8 mouse cellular contexts compared by ENCODE assay signal in the genomic region with DNA sequence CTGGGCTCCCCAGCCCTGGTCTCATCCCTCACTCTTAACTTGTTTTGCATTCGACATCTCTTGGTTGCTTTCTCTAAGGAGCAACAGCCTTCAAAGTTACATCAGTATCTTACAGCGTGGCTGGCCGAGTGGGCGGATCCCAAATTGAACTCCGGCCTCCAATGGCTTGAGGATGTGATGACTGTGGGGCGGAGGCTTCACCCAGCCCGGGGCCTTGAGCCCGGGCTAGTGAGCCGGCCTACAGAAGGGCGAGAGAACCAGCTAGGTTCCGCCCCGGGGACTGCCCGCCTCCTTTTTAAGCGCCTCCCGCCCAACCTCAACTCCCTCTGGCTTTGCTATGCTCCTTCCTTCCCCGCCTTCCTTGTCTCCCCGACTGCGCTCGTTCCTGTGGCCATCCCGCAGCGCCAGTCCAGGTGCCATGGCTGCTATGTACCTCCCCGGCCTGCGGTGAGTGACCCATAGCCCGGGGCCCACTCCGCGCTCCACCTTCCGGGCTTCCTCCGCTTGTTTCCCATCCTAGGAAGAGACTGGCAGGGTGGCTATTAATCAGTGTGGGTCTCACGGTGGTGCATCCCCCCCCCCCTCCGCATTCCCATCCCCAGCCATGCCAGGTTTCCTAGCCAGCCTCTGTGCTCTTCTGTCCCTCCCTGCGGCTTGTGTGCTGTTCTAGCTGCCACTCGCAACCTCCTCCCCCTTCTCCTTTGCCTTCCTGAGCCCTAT. TPM values are rescaled to one million over a fixed set of nuclear protein-coding genes. Genes with fewer than 3 reads are reported as not detected.
DNase-seq lines count a peak whose midpoint lies in the region; ATAC-seq and TF ChIP-seq lines count a peak whose summit lies in the region.

Pck2 (plus strand) TSS at position 200 of the 720 bp plus-strand sequence.

- DNase-seq in ES-CJ7 (ENCODE audit: low read depth, low spot score): peak; percentile 94
- peak; percentile 89 for DNase-seq in c-Kit-positive CD71-positive TER-119-negative erythroid progenitor cells, embryonic 14.5 days (ENCODE audit: low read depth)
- peak; percentile 90 to 94 for DNase-seq in kidney, postnatal 36 days
- DNase-seq in liver, postnatal 0 days: peak; percentile 92
- DNase-seq in testis, postnatal 10 days (ENCODE audit: low spot score): peak; percentile 85

- H3K9me3 ChIP-seq in forebrain, embryonic 12.5 days: no peaks in the 10 kb centered on the region
- no peaks in the 10 kb centered on the region for H3K9me3 ChIP-seq in heart, embryonic 16.5 days (replicated peaks; ENCODE audit: control insufficient read depth, low read length)
- no peaks in the 10 kb centered on the region for H3K9me3 ChIP-seq in liver, postnatal 0 days (ENCODE audit: low read length)
- H3K9me3 ChIP-seq in neural tube, embryonic 13.5 days: no peaks in the 10 kb centered on the region

- ATAC-seq in forebrain, embryonic 12.5 days (ENCODE audit: low FRiP score): peak; percentile 84
- peak; percentile 92 for ATAC-seq in heart, embryonic 16.5 days (replicated peaks; ENCODE audit: extremely low read depth, insufficient read depth, low FRiP score)
- ATAC-seq in liver, postnatal 0 days: peak; percentile 91
- peak; percentile 91 for ATAC-seq in neural tube, embryonic 13.5 days (ENCODE audit: low read depth)

- H3K27me3 ChIP-seq in forebrain, embryonic 12.5 days: 0 out of 2 replicates have a peak, but pooled peaks cover 3% of the 10 kb centered on the region
- no peaks in the 10 kb centered on the region for H3K27me3 ChIP-seq in heart, embryonic 16.5 days (ENCODE audit: control insufficient read depth, insufficient read depth, low read length)
- no peaks in the 10 kb centered on the region for H3K27me3 ChIP-seq in liver, postnatal 0 days (ENCODE audit: insufficient read depth, low read length)
- H3K27me3 ChIP-seq in neural tube, embryonic 13.5 days: no peaks in the 10 kb centered on the region

- H3K4me2 ChIP-seq in forebrain, embryonic 12.5 days: peak within 1 kb of the TSS; percentile 90
- peak within 1 kb of the TSS; percentile 81 for H3K4me2 ChIP-seq in heart, embryonic 16.5 days (ENCODE audit: low read depth, low read length)
- H3K4me2 ChIP-seq in liver, postnatal 0 days (ENCODE audit: low read depth, low read length): peak within 1 kb of the TSS; percentile 87
- H3K4me2 ChIP-seq in neural tube, embryonic 13.5 days: peak within 1 kb of the TSS; percentile 84

- H3K4me3 ChIP-seq in forebrain, embryonic 12.5 days (replicated peaks): peak within 1 kb of the TSS; percentile 57
- H3K4me3 ChIP-seq in heart, embryonic 16.5 days (ENCODE audit: low read length): peak within 1 kb of the TSS; percentile 73
- H3K4me3 ChIP-seq in liver, postnatal 0 days (ENCODE audit: low read depth, low read length): peak within 1 kb of the TSS; percentile 78
- peak within 1 kb of the TSS; percentile 55 for H3K4me3 ChIP-seq in neural tube, embryonic 13.5 days

- peak within 1 kb of the TSS; percentile 72 for H3K9ac ChIP-seq in forebrain, embryonic 12.5 days
- peak within 1 kb of the TSS; percentile 78 for H3K9ac ChIP-seq in heart, embryonic 16.5 days (ENCODE audit: low read length)
- H3K9ac ChIP-seq in liver, postnatal 0 days (replicated peaks): peak within 1 kb of the TSS; percentile 83
- H3K9ac ChIP-seq in neural tube, embryonic 13.5 days: peak within 1 kb of the TSS; percentile 86

- TF ChIP-seq EP300 in liver, postnatal 0 days (IDR thresholded peaks at IDR 0.05; ENCODE audit: low read depth): peak; percentile 60; the same call in 1 of the 2 replicates

- H3K4me1 ChIP-seq in forebrain, embryonic 12.5 days: peaks cover 19% of the 10 kb centered on the region
- H3K4me1 ChIP-seq in heart, embryonic 16.5 days (ENCODE audit: control insufficient read depth, insufficient read depth, low read length): peaks cover 7% of the 10 kb centered on the region
- H3K4me1 ChIP-seq in liver, postnatal 0 days (ENCODE audit: insufficient read depth): peaks cover 21% of the 10 kb centered on the region
- peaks cover 41% of the 10 kb centered on the region for H3K4me1 ChIP-seq in neural tube, embryonic 13.5 days (replicated peaks)

- TF ChIP-seq CTCF in liver, postnatal 0 days (IDR thresholded peaks at IDR 0.05; ENCODE audit: low read depth): no peak

- H3K36me3 ChIP-seq in forebrain, embryonic 12.5 days (replicated peaks): peaks cover 13% of the 10 kb centered on the region
- peaks cover 11% of the 10 kb centered on the region; the same call in 1 of the 2 replicates for H3K36me3 ChIP-seq in heart, embryonic 16.5 days (ENCODE audit: control insufficient read depth, insufficient read depth)
- peaks cover 26% of the 10 kb centered on the region for H3K36me3 ChIP-seq in liver, postnatal 0 days (replicated peaks; ENCODE audit: insufficient read depth, low read length)
- H3K36me3 ChIP-seq in neural tube, embryonic 13.5 days: peaks cover 18% of the 10 kb centered on the region

- 0% methylated on average over 32 of the region's 32 CpGs for WGBS in forebrain, embryonic 12.5 days
- WGBS in heart, embryonic 16.5 days: under 1% methylated on average over 32 of the region's 32 CpGs
- WGBS in liver, postnatal 0 days (ENCODE audit: insufficient replicate concordance): under 1% methylated on average over 32 of the region's 32 CpGs
- under 1% methylated on average over 32 of the region's 32 CpGs for WGBS in neural tube, embryonic 13.5 days

- peak within 1 kb of the TSS; percentile 83 for H3K27ac ChIP-seq in forebrain, embryonic 12.5 days
- peak within 1 kb of the TSS; percentile 84 for H3K27ac ChIP-seq in heart, embryonic 16.5 days (ENCODE audit: low read length)
- H3K27ac ChIP-seq in liver, postnatal 0 days (ENCODE audit: low read depth): peak within 1 kb of the TSS; percentile 89
- H3K27ac ChIP-seq in neural tube, embryonic 13.5 days (replicated peaks): peak within 1 kb of the TSS; percentile 94

RNA-seq across cellular contexts. Expression of gene Pck2, which starts in this region (rescaled TPM):
- 19.0 and 19.8 TPM in 2 replicates for polyA plus RNA-seq in forebrain, embryonic 12.5 days (2016; fragmentation: Nextera tagmentation; extraction: Ambion mirVana)
- 36.8 and 42.8 TPM in 2 replicates for polyA plus RNA-seq in heart, embryonic 16.5 days (2015; fragmentation: Nextera tagmentation; extraction: Ambion mirVana)
- polyA plus RNA-seq in liver, postnatal 0 days (2015; fragmentation: Nextera tagmentation; extraction: Ambion mirVana): 19.9 and 20.7 TPM in 2 replicates
- polyA plus RNA-seq in neural tube, embryonic 13.5 days (2015; fragmentation: Nextera tagmentation; extraction: Ambion mirVana): 18.7 and 20.3 TPM in 2 replicates

Comparison
In these comparisons a context has a peak if more than half of its experiments do, and no peak if none do; other contexts are left out.
1. Peak in every context shown above with its lines: DNase-seq, ATAC-seq, H3K4me3 ChIP-seq and H3K27ac ChIP-seq.